Mouse (Mus musculus) heart, adult 2 months (tissue): ENCODE results near the gene Ptch1.

Experiments
- CTCF ChIP-seq: fragments of 200-600 bp; IDR thresholded peaks from 2 replicates; pipeline ENCODE4 v1.8.1; 2022; ENCODE audit warnings: antibody characterized with exemption, mild to moderate bottlenecking, moderate library complexity
- EP300 ChIP-seq: fragments of 200-500 bp; IDR thresholded peaks from 2 replicates; pipeline ENCODE4 v1.6.1; 2011; ENCODE audit warnings: low read depth, low read length, control low read depth; ENCODE audit not compliant: insufficient read depth
- POLR2A ChIP-seq: fragments of 200-500 bp; IDR thresholded peaks from 2 replicates; pipeline ENCODE4 v1.6.1; 2011; ENCODE audit warnings: mild to moderate bottlenecking, low read depth, low read length, control low read depth; ENCODE audit not compliant: insufficient read depth

DNA sequence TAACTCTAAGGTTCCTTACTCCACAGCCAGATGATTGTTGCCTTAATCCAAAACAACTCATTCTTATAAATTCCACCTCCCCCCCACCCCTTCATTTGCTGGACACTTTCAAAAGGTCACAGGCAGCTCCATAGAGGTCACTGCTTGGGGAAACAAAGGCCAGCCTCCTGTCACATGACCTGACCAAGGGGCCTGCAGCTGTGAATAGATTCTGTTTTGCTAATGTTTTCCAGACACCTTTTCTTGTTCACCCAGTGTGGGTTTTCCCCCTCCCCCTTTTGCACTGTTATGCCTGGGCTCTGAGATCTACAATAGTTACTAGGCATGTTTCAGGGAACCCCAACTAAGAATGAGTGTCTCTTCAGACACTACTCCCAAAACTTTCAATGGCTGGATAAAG lies 31.9 kb downstream of the Ptch1 start:
- TF ChIP-seq CTCF: no peak
- TF ChIP-seq EP300: no peak
- no peak for TF ChIP-seq POLR2A
